8 mouse cellular contexts compared by ENCODE assay signal in genomic region chr7:81493331-81494021, GRCm38 (mm10). TPM values are rescaled to one million over a fixed set of nuclear protein-coding genes. Genes with fewer than 3 reads are reported as not detected.
DNase-seq lines count a peak whose midpoint lies in the region; ATAC-seq and TF ChIP-seq lines count a peak whose summit lies in the region.

Ap3b2 (minus strand) TSS chr7:81493925.

- H3K27me3 ChIP-seq in hindbrain, postnatal 0 days (ENCODE audit: insufficient read depth, low read length) = no peaks in the 10 kb centered on the region

- H3K36me3 ChIP-seq in hindbrain, postnatal 0 days (ENCODE audit: insufficient read depth, low read length) = no peaks in the 10 kb centered on the region

- peak within 1 kb of the TSS; percentile 85 for H3K9ac ChIP-seq in hindbrain, postnatal 0 days (replicated peaks; ENCODE audit: low read length)

- intact Hi-C loops in gastrocnemius, adult 2 months (cut with DNase I) = loop anchor here (2.0 kb wide), 1 partner anchor 39 kb away; the partner anchor contains the start of gene Cpeb1
- intact Hi-C loops in left cerebral cortex, adult 2 months (cut with DNase I) = no loop called here

- no peak within 1 kb of the TSS for H3K27ac ChIP-seq in gastrocnemius, adult 2 months
- peak within 1 kb of the TSS; percentile 98 for H3K27ac ChIP-seq in hindbrain, postnatal 0 days
- H3K27ac ChIP-seq in left cerebral cortex, adult 2 months = peak within 1 kb of the TSS; percentile 97

- WGBS in hindbrain, postnatal 0 days = under 1% methylated on average over 57 of the region's 57 CpGs

- no peaks in the 10 kb centered on the region for H3K9me3 ChIP-seq in hindbrain, postnatal 0 days (ENCODE audit: low read length)

- peak within 1 kb of the TSS; percentile 70 for H3K4me3 ChIP-seq in gastrocnemius, adult 2 months
- H3K4me3 ChIP-seq in hindbrain, postnatal 0 days (ENCODE audit: low read length) = peak within 1 kb of the TSS; percentile 70
- H3K4me3 ChIP-seq in left cerebral cortex, adult 2 months = peak within 1 kb of the TSS; percentile 94

- H3K4me1 ChIP-seq in hindbrain, postnatal 0 days (ENCODE audit: insufficient read depth, low read length) = peaks cover 10% of the 10 kb centered on the region; the same call in 1 of the 2 replicates

- H3K4me2 ChIP-seq in hindbrain, postnatal 0 days (ENCODE audit: low read depth, low read length) = peak within 1 kb of the TSS; percentile 69

- peak; percentile 93 for ATAC-seq in hindbrain, postnatal 0 days

- peak; percentile 63 to 65 for DNase-seq in adrenal gland, adult 18-20 months (ENCODE audit: low spot score in 2 of 2)
- DNase-seq in cerebellum, postnatal 4 days (ENCODE audit: low spot score in 2 of 2) = peak; percentile 32 to 68
- peak; percentile 81 for DNase-seq in gastrocnemius, adult 2 months
- peak; percentile 82 for DNase-seq in hindbrain, postnatal 0 days (ENCODE audit: low spot score)
- DNase-seq in left cerebral cortex, adult 2 months (ENCODE audit: extremely low spot score in 1 of 2, low spot score in 2 of 2) = peak; percentile 68 to 79
- peak; percentile 21 for DNase-seq in lung, postnatal 36 days
- DNase-seq in right cerebral cortex, adult 18-20 months = peak; percentile 80
- DNase-seq in urinary bladder, postnatal 4 days (ENCODE audit: low spot score in 2 of 2) = peak; percentile 63 to 73

- TF ChIP-seq CTCF in gastrocnemius, adult 2 months (IDR thresholded peaks at IDR 0.05) = no peak
- TF ChIP-seq CTCF in hindbrain, postnatal 0 days (IDR thresholded peaks at IDR 0.05; ENCODE audit: low read depth) = no peak
- no peak for TF ChIP-seq CTCF in left cerebral cortex, adult 2 months (IDR thresholded peaks at IDR 0.05)

RNA-seq across cellular contexts. Expression of gene Ap3b2, which starts in this region (rescaled TPM):
- 10 to 100 TPM in 1 of 2 experiments, 1 to 10 TPM in 1; 9.8 to 12.3 TPM for total RNA-seq in adrenal gland, adult 18-20 months (2021)
- total RNA-seq in gastrocnemius, adult 2 months (2021) = under 1 TPM; 0.20 TPM
- 208 and 231 TPM in 2 replicates for total RNA-seq in hindbrain, postnatal 0 days (2014; rRNA removed)
- polyA plus RNA-seq in hindbrain, postnatal 0 days (2015; fragmentation: Nextera tagmentation; extraction: Ambion mirVana) = 102 and 103 TPM in 2 replicates
- 100 to 1,000 TPM; 159 to 162 TPM for total RNA-seq in left cerebral cortex, adult 2 months (2021)

Comparison
In these comparisons a context has a peak if more than half of its experiments do, and no peak if none do; other contexts are left out.
1. RNA of gene Ap3b2 (total RNA-seq): 208 to 231 TPM in hindbrain, postnatal 0 days and 159 to 162 TPM in left cerebral cortex, adult 2 months; 9.8 to 12.3 TPM in adrenal gland, adult 18-20 months and 0.20 TPM in gastrocnemius, adult 2 months; every median in the first group is over 10 times any median in the second.
2. Peak in DNase-seq and H3K4me3 ChIP-seq in gastrocnemius, adult 2 months; RNA of the gene not detected or under 1 TPM.
3. DNase-seq: peak in every context shown above with its lines; median percentile 82 in hindbrain, postnatal 0 days; 81 in gastrocnemius, adult 2 months; 80 in right cerebral cortex, adult 18-20 months; 74 in left cerebral cortex, adult 2 months; 68 in urinary bladder, postnatal 4 days; 64 in adrenal gland, adult 18-20 months; 50 in cerebellum, postnatal 4 days; 21 in lung, postnatal 36 days.
4. Peak in every context shown above with its lines, with median percentiles within 50 percentile points of each other: H3K4me3 ChIP-seq.